Mouse (Mus musculus): Measurements from ENCODE around the gene Acvr2b.

- no peak for TF ChIP-seq GATA1 (IDR thresholded peaks at IDR 0.05; ENCODE audit: low read length)
- no peak for TF ChIP-seq TAL1 (IDR thresholded peaks at IDR 0.05; ENCODE audit: low read length)
Observed at GRCm38 (mm10) chr9:119465056-119465455, 63.1 kb downstream of the Acvr2b start.

Measured in erythroblast, embryonic 14.5 days (primary cell).